Mouse (Mus musculus) right cerebral cortex, postnatal 25 days (tissue): Measurements from ENCODE around the gene Psph.
"Not testable (repeated sequence)": the region's sequence is repeated elsewhere in the genome, so short reads cannot be mapped to it uniquely, and the experiment has no call there.

Source experiments
- DNase-seq: peaks from one replicate; pipeline ENCODE4 v3.0.0; 2022

Psph gene

GRCm38 (mm10) chr5:129786818-129787790 lies at the start of gene Psph:
TSS of gene Psph (minus strand) at chr5:129787449.
- peak; percentile 96 for DNase-seq

GRCm38 (mm10) chr5:129790591-129790990 lies 3.3 kb upstream of the Psph start:
- DNase-seq, result not testable (repeated sequence)

GRCm38 (mm10) chr5:129787818-129788593 lies 757 bp upstream of the Psph start:
- DNase-seq, result no peak

GRCm38 (mm10) chr5:129786161-129786560 lies 1.1 kb downstream of the Psph start:
- DNase-seq, result no peak

GRCm38 (mm10) chr5:129785235-129785870 lies 1.9 kb downstream of the Psph start:
- DNase-seq, result no peak

GRCm38 (mm10) chr5:129782211-129782610 lies 5.0 kb downstream of the Psph start:
- DNase-seq, result no peak

- no peak for DNase-seq
Observed at GRCm38 (mm10) chr5:129780131-129780530, 7.1 kb downstream of the Psph start.

GRCm38 (mm10) chr5:129778996-129779716 lies 8.1 kb downstream of the Psph start:
- peak; percentile 81 for DNase-seq

GRCm38 (mm10) chr5:129778348-129778995 lies 8.8 kb downstream of the Psph start:
- DNase-seq, result no peak

- no peak for DNase-seq
Observed at GRCm38 (mm10) chr5:129774661-129775060, 12.6 kb downstream of the Psph start.

- DNase-seq, result not testable (repeated sequence)
Observed at GRCm38 (mm10) chr5:129773330-129773729, 13.9 kb downstream of the Psph start.

- no peak for DNase-seq
Observed at GRCm38 (mm10) chr5:129772433-129772832, 14.8 kb downstream of the Psph start.

- DNase-seq, result no peak
Observed at GRCm38 (mm10) chr5:129770443-129771355, 16.6 kb downstream of the Psph start.

GRCm38 (mm10) chr5:129761865-129762540 lies 25.2 kb downstream of the Psph start:
- peak; percentile 15 for DNase-seq

- DNase-seq, result no peak
Observed at GRCm38 (mm10) chr5:129759929-129760480, 27.2 kb downstream of the Psph start.

- no peak for DNase-seq
Observed at GRCm38 (mm10) chr5:129756886-129757285, 30.4 kb downstream of the Psph start.

- DNase-seq, result no peak
Observed at GRCm38 (mm10) chr5:129744050-129744449, 43.2 kb downstream of the Psph start.

- no peak for DNase-seq
Observed at GRCm38 (mm10) chr5:129742903-129743488, 44.3 kb downstream of the Psph start.

- DNase-seq, result no peak
Observed at GRCm38 (mm10) chr5:129740976-129741375, 46.3 kb downstream of the Psph start.
